Mouse (Mus musculus): Measurements from ENCODE around the gene Slc2a10.

- TF ChIP-seq CTCF (IDR thresholded peaks at IDR 0.05; ENCODE audit: borderline replicate concordance, control insufficient read depth, extremely low read depth, insufficient read depth, low read length, poor library complexity): no peak
- no peak for TF ChIP-seq POLR2A (IDR thresholded peaks at IDR 0.05; ENCODE audit: control insufficient read depth, extremely low read depth, insufficient read depth, low read length, poor library complexity)
These were observed 45.0 kb downstream of the Slc2a10 start for GRCm38 (mm10) chr2:165548627-165549026.

All from thymus, adult 2 months (tissue).